In the genomic region with DNA sequence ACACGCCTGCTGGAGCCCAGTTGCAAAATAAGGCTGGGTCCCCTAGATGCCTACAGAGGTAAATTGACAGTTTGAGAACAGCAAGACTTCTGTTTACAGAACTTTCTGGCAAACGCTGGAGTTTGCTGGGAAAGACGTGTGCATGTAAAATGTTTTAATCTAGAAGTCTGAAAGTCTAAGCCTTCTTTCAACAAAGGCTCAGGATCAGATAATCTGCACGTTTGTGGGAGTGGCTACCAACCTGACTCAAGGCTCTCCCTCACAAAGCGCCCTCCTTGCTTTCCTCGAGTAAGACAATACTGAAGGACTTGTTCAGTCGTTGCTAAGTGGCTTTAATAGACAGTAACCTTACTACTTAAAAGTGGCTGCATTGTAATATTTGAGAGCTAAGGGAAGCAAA, we compare ENCODE assay signal across 13 mouse cellular contexts.
"Had no signal": no experiment of that assay in that cellular context is flagged by ENCODE, and none has a peak within 500 bp of the region (broad histone marks: within the 10 kb centered on the region; RNA-seq: fewer than 3 reads in every experiment).

No protein-coding gene starts in this region.

- H3K4me3 ChIP-seq: layer of hippocampus, adult 2 months; limb, embryonic 15.5 days; liver, embryonic 12.5 days; midbrain, embryonic 10.5 days; neural tube, embryonic 12.5 days had no signal

- H3K9ac ChIP-seq: limb, embryonic 15.5 days; liver, embryonic 12.5 days; neural tube, embryonic 12.5 days had no signal

- DNase-seq: kidney, adult 18-20 months; kidney, postnatal 10 days; kidney, postnatal 4 days; lung, postnatal 4 days; midbrain, embryonic 14.5 days; right cerebral cortex, postnatal 14 days; thymus, adult 2 months; thymus, postnatal 25 days had no signal

- H3K36me3 ChIP-seq: liver, embryonic 12.5 days; midbrain, embryonic 10.5 days; neural tube, embryonic 12.5 days had no signal

- H3K9me3 ChIP-seq: limb, embryonic 15.5 days; liver, embryonic 12.5 days; midbrain, embryonic 10.5 days; neural tube, embryonic 12.5 days had no signal

- H3K27ac ChIP-seq: layer of hippocampus, adult 2 months; limb, embryonic 15.5 days; liver, embryonic 12.5 days; midbrain, embryonic 10.5 days; neural tube, embryonic 12.5 days had no signal

- H3K4me1 ChIP-seq: liver, embryonic 12.5 days; neural tube, embryonic 12.5 days had no signal

- H3K4me2 ChIP-seq: limb, embryonic 15.5 days; liver, embryonic 12.5 days; neural tube, embryonic 12.5 days had no signal

- ATAC-seq: liver, embryonic 12.5 days had no signal

- H3K27me3 ChIP-seq: limb, embryonic 15.5 days; liver, embryonic 12.5 days; neural tube, embryonic 12.5 days had no signal
